Mouse (Mus musculus): ENCODE results near the gene Ccdc24.

DNA sequence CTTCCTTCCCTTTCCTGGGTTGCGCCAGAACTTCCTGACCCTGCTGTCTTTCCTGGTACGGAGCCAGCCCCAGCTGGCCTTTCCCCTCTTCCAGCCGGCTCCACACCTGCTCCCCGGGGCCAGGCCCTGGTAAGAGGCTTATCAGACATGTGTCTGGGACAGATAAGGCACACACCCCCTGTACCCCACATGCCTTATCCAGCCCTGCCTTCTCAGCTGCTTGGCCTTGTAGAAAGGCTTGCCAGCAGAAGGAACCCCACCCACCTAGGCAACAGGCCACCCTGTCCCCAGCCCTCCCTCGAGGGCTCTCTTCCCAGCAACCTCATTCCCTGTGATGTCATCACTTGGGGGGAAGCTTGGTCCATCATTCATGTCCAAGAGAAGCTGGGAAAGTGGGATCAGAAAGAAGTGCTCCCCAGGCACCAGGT lies 42.2 kb downstream of the Ccdc24 start:
- no peak for TF ChIP-seq CTCF (IDR thresholded peaks at IDR 0.05; ENCODE audit: borderline replicate concordance, insufficient read depth, low read depth, low read length)
- no peak for TF ChIP-seq POLR2A (IDR thresholded peaks at IDR 0.05; ENCODE audit: borderline replicate concordance, insufficient read depth, low read length)

All from cerebellum, adult 2 months (tissue).